Mouse (Mus musculus) embryonic fibroblast, embryonic 13.5 days (primary cell): ENCODE measurements around the gene Eprs. TPM values are rescaled to one million over a fixed set of nuclear protein-coding genes. Genes with fewer than 3 reads are reported as not detected.

Experiments used
- H3K27ac ChIP-seq: 2 replicates; pipeline ENCODE4 v1.5.1; 2012; ENCODE audit warnings: low read length, control low read depth, inconsistent platforms; ENCODE audit not compliant: insufficient read depth
- H3K4me1 ChIP-seq: 2 replicates; pipeline ENCODE4 v1.6.1; 2011; ENCODE audit warnings: low read length; ENCODE audit not compliant: control insufficient read depth, insufficient read depth
- H3K4me3 ChIP-seq: 2 replicates; pipeline ENCODE4 v1.5.1; 2011; ENCODE audit warnings: mild to moderate bottlenecking, control low read depth, low read length; ENCODE audit not compliant: insufficient read depth
- CTCF ChIP-seq: IDR thresholded peaks from 2 replicates; pipeline ENCODE4 v1.5.1; 2011; ENCODE audit warnings: mild to moderate bottlenecking, control low read depth, low read length, moderate library complexity, borderline replicate concordance; ENCODE audit not compliant: insufficient read depth
- POLR2A ChIP-seq: IDR thresholded peaks from 2 replicates; pipeline ENCODE4 v1.6.1; 2011; ENCODE audit warnings: low read depth, mild to moderate bottlenecking, control low read depth, low read length, moderate library complexity
- polyA plus RNA-seq: library from polyadenylated mRNA; stranded (reverse); fragments of >200 nt; gene quantifications from 2 replicates; pipeline ENCODE4 v1.2.4, GENCODE M21; 2011; ENCODE audit warnings: low read depth; ENCODE audit not compliant: missing spikeins, insufficient read length

The Eprs gene
- polyA plus RNA-seq, 1 experiment, result 275 TPM

DNA sequence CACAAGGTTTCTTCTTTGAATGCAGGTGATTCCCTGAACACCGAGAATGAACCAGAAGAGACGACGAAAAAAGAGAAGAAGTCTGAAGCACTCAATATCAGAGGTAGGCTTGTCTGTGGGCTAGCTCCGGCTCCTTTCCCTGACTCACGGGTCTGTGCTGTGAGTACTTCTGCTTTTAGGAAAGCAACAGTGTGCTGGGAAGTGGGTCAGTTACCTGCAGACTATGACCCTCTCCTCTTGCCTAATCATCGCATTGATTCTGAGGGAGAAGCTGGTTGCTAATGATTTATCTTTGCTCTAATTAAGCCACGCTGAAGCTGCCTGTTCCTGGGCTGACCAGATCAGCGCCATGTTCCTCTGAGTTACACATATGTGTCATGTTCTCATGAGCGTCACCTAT lies 93.5 kb downstream of the Eprs start:
- Histone ChIP-seq H3K4me1 (no peaks in the 10 kb centered on the region), H3K4me3 (no peak overlapping the region)
- TF ChIP-seq CTCF (no peak), POLR2A (no peak)

DNA sequence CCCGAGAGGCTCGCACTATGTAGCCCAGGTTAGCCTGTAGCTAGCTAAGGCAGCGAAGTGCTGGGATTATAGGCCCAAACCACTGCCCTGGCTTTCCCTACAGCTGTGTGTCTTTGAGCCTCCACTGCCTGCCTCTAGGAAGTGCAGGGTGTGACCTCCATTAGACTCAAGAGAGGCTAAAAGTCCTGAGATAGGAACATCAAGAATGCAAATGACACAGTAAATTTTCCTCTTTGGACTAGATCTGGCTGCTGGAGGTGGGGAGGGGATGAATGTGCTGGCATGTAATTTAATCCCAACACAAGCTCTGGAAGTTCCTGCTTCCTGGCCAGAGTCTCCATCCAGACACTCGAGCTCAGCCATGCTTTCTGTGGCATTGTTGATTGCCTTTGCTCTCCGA lies 97.3 kb downstream of the Eprs start:
- Histone ChIP-seq H3K4me3 (no peak overlapping the region), H3K27ac (no peak overlapping the region), H3K4me1 (no peaks in the 10 kb centered on the region)
- no peak for TF ChIP-seq POLR2A
- TF ChIP-seq CTCF, result no peak

More for the DNA sequence above, 93.5 kb downstream of the Eprs start:
- no peak overlapping the region for H3K27ac ChIP-seq

DNA sequence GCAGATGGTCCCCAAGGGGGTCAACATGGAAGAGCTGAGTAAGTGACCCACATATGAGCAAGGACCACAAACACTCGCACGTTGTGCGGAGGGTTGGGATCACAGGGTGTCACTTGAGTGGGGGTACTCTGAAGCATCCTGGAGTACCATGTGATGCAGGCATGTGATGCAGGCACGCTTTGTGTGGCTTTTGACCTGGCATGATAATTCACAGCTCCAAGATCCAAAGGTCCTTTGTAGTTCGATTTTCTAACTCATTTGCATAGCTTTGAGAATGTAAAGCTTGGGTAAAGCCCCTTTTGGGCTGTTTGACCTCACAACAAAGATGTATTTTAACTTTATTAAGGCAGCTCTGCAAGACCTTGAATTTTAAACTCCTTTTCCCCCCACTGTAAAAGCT lies 100.0 kb downstream of the Eprs start:
- Histone ChIP-seq H3K4me3 (no peak overlapping the region), H3K27ac (no peak overlapping the region), H3K4me1 (no peaks in the 10 kb centered on the region)
- TF ChIP-seq CTCF, result no peak
- TF ChIP-seq POLR2A, result no peak

DNA sequence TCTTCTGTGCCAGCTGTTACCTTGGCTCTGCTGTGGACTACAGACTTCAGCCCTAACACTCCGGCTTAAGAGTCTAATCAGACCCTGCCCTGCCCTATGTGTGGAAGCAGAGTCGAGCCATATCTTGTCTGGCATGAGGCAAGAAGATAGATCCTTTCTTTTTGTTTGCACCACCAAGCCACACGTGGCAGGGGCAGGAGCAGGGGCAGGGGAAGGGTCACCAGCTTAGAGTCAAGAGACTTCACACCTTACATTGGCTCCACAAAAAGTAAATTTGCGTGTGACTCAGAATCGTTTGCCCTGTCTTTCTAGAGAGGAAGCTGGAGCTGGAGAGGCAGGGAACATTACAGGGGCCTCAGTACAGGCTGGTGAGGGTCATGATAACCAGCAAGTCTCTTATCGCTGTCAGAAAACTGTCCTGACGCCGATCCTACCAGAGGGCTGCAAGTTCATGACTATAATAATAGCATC lies 106.7 kb downstream of the Eprs start:
- H3K4me1 ChIP-seq, result no peaks in the 10 kb centered on the region
- no peak overlapping the region for H3K4me3 ChIP-seq
- TF ChIP-seq CTCF (no peak), POLR2A (no peak)
- no peak overlapping the region for H3K27ac ChIP-seq

DNA sequence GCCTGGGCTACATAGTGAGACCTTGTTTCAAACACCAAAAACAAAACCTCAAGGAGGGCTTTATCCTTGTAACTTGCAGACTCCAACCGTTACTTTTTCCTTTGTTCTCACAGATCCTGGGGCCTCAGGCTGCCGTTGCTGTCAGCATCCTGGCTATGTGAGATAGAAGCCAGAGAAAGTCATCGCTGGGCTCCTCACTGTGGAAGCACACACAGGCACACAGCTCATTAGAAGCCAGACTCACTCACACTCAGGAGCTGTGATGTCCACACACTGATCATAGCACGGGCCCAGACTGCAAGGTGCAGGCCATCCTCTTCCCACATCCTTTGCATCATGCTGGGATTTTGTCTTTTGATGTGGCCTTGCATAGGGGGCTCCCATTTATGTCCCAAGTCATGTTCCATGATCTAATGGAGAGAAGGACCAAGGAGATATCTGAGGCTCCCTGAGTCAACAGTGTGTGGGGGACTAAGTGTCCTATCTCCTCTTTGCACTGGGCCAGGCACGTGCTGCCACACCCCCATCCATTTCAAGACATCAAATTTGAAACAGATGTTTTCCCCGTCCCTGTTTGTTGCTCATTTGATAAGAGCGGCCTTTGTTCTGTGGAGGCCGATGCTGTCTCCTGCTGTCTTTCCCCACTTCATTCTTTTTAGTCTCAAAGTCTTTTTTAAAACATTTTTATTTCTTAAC lies 109.3 kb downstream of the Eprs start:
- Histone ChIP-seq H3K4me3 (no peak overlapping the region), H3K4me1 (no peaks in the 10 kb centered on the region), H3K27ac (no peak overlapping the region)
- TF ChIP-seq CTCF (no peak), POLR2A (no peak)

DNA sequence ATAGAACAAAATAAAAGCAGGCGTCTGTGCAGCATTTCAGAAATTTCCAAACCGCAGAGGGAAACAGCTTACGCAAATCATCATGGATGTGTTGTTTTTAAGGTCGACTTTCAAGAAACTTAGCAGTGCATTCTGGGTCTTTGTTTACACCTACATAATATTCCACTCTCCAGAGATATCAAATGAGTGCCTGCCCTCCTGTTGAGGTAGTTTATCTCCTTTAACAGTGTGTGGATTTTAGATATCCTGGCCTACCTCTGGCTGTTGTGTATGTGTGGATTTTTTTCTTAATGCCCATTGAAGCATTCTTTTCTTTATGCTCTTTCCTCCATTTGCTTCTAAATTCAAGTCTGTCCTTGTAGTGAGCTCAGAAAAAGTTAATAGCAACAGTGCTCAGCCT lies 109.9 kb downstream of the Eprs start:
- Histone ChIP-seq H3K27ac (no peak overlapping the region), H3K4me3 (no peak overlapping the region), H3K4me1 (no peaks in the 10 kb centered on the region)
- TF ChIP-seq CTCF (no peak), POLR2A (no peak)

DNA sequence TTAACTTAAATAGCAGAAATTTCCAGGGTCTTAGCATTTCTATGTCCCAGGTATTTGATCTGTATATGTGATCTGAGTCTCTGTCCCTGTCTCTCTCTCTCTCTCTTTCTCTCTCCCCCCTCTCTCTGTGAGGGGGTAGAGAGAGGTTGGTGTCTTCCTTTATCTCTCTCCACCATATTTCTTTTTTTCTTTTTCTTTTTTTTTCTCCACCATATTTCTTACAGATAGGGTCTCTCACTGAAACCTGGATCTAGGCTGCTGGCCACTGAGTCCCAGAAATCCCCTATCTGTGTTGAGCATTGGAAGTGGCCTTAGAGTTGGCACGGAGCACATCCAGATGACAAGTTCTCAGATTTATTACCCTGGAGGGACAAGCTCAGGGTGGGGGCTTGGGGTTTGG lies 110.6 kb downstream of the Eprs start:
- Histone ChIP-seq H3K4me3 (no peak overlapping the region), H3K27ac (no peak overlapping the region), H3K4me1 (no peaks in the 10 kb centered on the region)
- TF ChIP-seq POLR2A (no peak), CTCF (no peak)

Other genes starting within 250 kb of the Eprs start
- gene Rab3gap2, start 158.9 kb upstream of the Eprs start, polyA plus RNA-seq, result 42.4 and 49.5 TPM in 2 replicates
- gene Iars2, start 33.6 kb upstream of the Eprs start, polyA plus RNA-seq, result 42.9 and 48.4 TPM in 2 replicates
- gene Bpnt1, start 30.9 kb upstream of the Eprs start, polyA plus RNA-seq, result 23.2 and 30.1 TPM in 2 replicates
- gene Slc30a10, start 91.8 kb downstream of the Eprs start, polyA plus RNA-seq, result not detected in 2 replicates